Mouse (Mus musculus) heart, postnatal 36 days (tissue): Measurements from ENCODE around the gene Arxes1. TPM values are rescaled to one million over a fixed set of nuclear protein-coding genes. Genes with fewer than 3 reads are reported as not detected.
"Not testable (repeated sequence)": the region's sequence is repeated elsewhere in the genome, so short reads cannot be mapped to it uniquely, and the experiment has no call there.

Experiments
- DNase-seq, 2 experiments: peaks; one replicate each; pipeline ENCODE4 v3.0.0; 2021 to 2022
- intact Hi-C: fragments of 180-260 bp; cut with DNase I; formaldehyde crosslinking; loops from one replicate; pipeline ENCODE4 v1.15.1; 2025
- total RNA-seq, 2 experiments: library from RNA; stranded (reverse); gene quantifications; 2 replicates each; pipeline ENCODE4 v1.2.3; 2021

Gene Arxes1
- total RNA-seq: under 1 TPM; 0.25 to 0.33 TPM

GRCm38 (mm10) chrX:136032799-136033763 lies at the start of gene Arxes1:
TSS of gene Arxes1 (plus strand) at chrX:136033367.
- intact Hi-C loops: loop anchor here (5.0 kb wide), 1 partner anchor 284 kb away; no protein-coding TSS in a partner anchor
- peak in 1 of 2 experiments; percentile 5 for DNase-seq

- no peak for DNase-seq
- intact Hi-C loops: no loop called here
Measured at GRCm38 (mm10) chrX:135984539-135985260, 48.5 kb upstream of the Arxes1 start.

GRCm38 (mm10) chrX:135986267-135986666 lies 46.9 kb upstream of the Arxes1 start:
- DNase-seq: no peak
- intact Hi-C loops: no loop called here

- DNase-seq: no peak
- intact Hi-C loops: no loop called here
Measured at GRCm38 (mm10) chrX:135990661-135991060, 42.5 kb upstream of the Arxes1 start.

GRCm38 (mm10) chrX:135993192-135993594 lies 40.0 kb upstream of the Arxes1 start:
- DNase-seq, intact Hi-C loops: not testable (repeated sequence)

GRCm38 (mm10) chrX:135993664-135994119 lies 39.5 kb upstream of the Arxes1 start, which contains the start of gene Arxes2:
TSS of gene Arxes2 (plus strand) at chrX:135993824.
- intact Hi-C loops, DNase-seq: not testable (repeated sequence)

- DNase-seq: no peak
- intact Hi-C loops: no loop called here
Measured at GRCm38 (mm10) chrX:136007199-136007843, 25.8 kb upstream of the Arxes1 start.

- DNase-seq: no peak
- intact Hi-C loops: no loop called here
Measured at GRCm38 (mm10) chrX:136014392-136014791, 18.8 kb upstream of the Arxes1 start.

GRCm38 (mm10) chrX:136030331-136030730 lies 2.8 kb upstream of the Arxes1 start:
- DNase-seq: no peak
- intact Hi-C loops: loop anchor here (5.0 kb wide), 1 partner anchor 287 kb away; no protein-coding TSS in a partner anchor

GRCm38 (mm10) chrX:136043726-136044125 lies 10.6 kb downstream of the Arxes1 start:
- intact Hi-C loops: no loop called here
- DNase-seq: no peak

GRCm38 (mm10) chrX:136047528-136047927 lies 14.4 kb downstream of the Arxes1 start:
- intact Hi-C loops: loop anchor here (1.0 to 5.0 kb wide), 2 partner anchors 60 to 274 kb away; no protein-coding TSS in a partner anchor
- DNase-seq: peak; percentile 23 to 26

- no peak for DNase-seq
- intact Hi-C loops: no loop called here
Measured at GRCm38 (mm10) chrX:136051219-136051618, 18.1 kb downstream of the Arxes1 start.

- DNase-seq: no peak
- intact Hi-C loops: no loop called here
Measured at GRCm38 (mm10) chrX:136060698-136061097, 27.5 kb downstream of the Arxes1 start.

- intact Hi-C loops, DNase-seq: not testable (repeated sequence)
Measured at GRCm38 (mm10) chrX:136067201-136067991, 34.2 kb downstream of the Arxes1 start.

- intact Hi-C loops, DNase-seq: not testable (repeated sequence)
Measured at GRCm38 (mm10) chrX:136068020-136068419, 34.9 kb downstream of the Arxes1 start, which contains the start of gene Bex2. TSS of gene Bex2 (minus strand) at chrX:136068236.
